8 mouse cellular contexts compared by ENCODE assay signal in the genomic region with DNA sequence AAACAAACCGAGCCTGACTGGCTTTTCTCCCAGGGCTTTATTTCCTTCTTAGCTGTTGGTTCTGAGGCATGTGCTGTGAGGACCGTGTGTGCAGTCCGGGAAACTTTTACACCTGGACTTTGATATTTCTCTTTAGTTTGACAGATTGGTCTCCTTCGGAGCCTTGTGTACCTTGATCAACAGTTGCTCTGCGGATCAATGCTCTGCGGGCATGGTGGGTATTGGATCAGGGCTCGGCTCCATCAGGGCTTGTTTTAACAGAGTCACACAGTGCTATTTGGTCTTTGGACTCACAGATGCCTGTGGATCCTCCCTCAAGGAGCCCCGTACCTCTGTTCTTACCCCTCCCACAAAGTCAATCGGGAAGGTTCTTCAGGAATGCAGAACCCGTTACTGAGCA. TPM values are rescaled to one million over a fixed set of nuclear protein-coding genes. Genes with fewer than 3 reads are reported as not detected.
DNase-seq lines count a peak whose midpoint lies in the region; ATAC-seq and TF ChIP-seq lines count a peak whose summit lies in the region.

No protein-coding gene starts in this region.

- no peak overlapping the region for H3K9ac ChIP-seq in liver, adult 2 months (ENCODE audit: low read depth, low read length)
- no peak overlapping the region for H3K9ac ChIP-seq in hindbrain, embryonic 12.5 days
- H3K9ac ChIP-seq in limb, embryonic 13.5 days: 0 out of 2 replicates have a peak overlapping the region, but pooled peaks have one; percentile 65
- no peak overlapping the region for H3K9ac ChIP-seq in stomach, embryonic 14.5 days (replicated peaks; ENCODE audit: low read depth, low read length)

- no peak for TF ChIP-seq POLR2A in liver, adult 2 months (IDR thresholded peaks at IDR 0.05; ENCODE audit: extremely low read depth, insufficient read depth, low read length)

- H3K27ac ChIP-seq in liver, adult 2 months (replicated peaks; ENCODE audit: insufficient read depth, low read depth, low read length): peak overlapping the region; percentile 27; the same call in 1 of the 2 replicates
- H3K27ac ChIP-seq in hindbrain, embryonic 12.5 days: no peak overlapping the region
- H3K27ac ChIP-seq in limb, embryonic 13.5 days: no peak overlapping the region
- H3K27ac ChIP-seq in stomach, embryonic 14.5 days (ENCODE audit: low read length): no peak overlapping the region

- no peaks in the 10 kb centered on the region for H3K27me3 ChIP-seq in liver, adult 2 months (ENCODE audit: control insufficient read depth, insufficient read depth, low read length)
- no peaks in the 10 kb centered on the region for H3K27me3 ChIP-seq in hindbrain, embryonic 12.5 days
- H3K27me3 ChIP-seq in limb, embryonic 13.5 days: peaks cover 4% of the 10 kb centered on the region; the same call in 1 of the 2 replicates
- H3K27me3 ChIP-seq in stomach, embryonic 14.5 days (ENCODE audit: control insufficient read depth, insufficient read depth, low read length): no peaks in the 10 kb centered on the region

- H3K36me3 ChIP-seq in liver, adult 2 months (ENCODE audit: control insufficient read depth, insufficient read depth, low read length): no peaks in the 10 kb centered on the region
- H3K36me3 ChIP-seq in hindbrain, embryonic 12.5 days: no peaks in the 10 kb centered on the region
- H3K36me3 ChIP-seq in limb, embryonic 13.5 days: no peaks in the 10 kb centered on the region
- H3K36me3 ChIP-seq in stomach, embryonic 14.5 days (ENCODE audit: control insufficient read depth, insufficient read depth, low read length): no peaks in the 10 kb centered on the region

- 0 out of 2 replicates have a peak, but pooled peaks have one; percentile 14 for ATAC-seq in hindbrain, embryonic 12.5 days (ENCODE audit: low FRiP score)
- 0 out of 2 replicates have a peak, but pooled peaks have one; percentile 37 for ATAC-seq in limb, embryonic 13.5 days (ENCODE audit: low FRiP score, low read depth)
- ATAC-seq in stomach, embryonic 14.5 days (ENCODE audit: insufficient number of reproducible peaks, insufficient read depth, low FRiP score, low read depth): 0 out of 2 replicates have a peak, but pooled peaks have one; percentile 42

- no peaks in the 10 kb centered on the region for H3K79me2 ChIP-seq in liver, adult 2 months (ENCODE audit: control insufficient read depth, insufficient read depth, low read length)

- no peak overlapping the region for H3K4me3 ChIP-seq in liver, adult 2 months (ENCODE audit: insufficient read depth, low read depth, low read length)
- H3K4me3 ChIP-seq in hindbrain, embryonic 12.5 days: no peak overlapping the region
- H3K4me3 ChIP-seq in limb, embryonic 13.5 days: peak overlapping the region; percentile 42
- H3K4me3 ChIP-seq in stomach, embryonic 14.5 days (ENCODE audit: low read depth, low read length): peak overlapping the region; percentile 32; the same call in 1 of the 2 replicates

- H3K4me1 ChIP-seq in liver, adult 2 months (ENCODE audit: control insufficient read depth, insufficient read depth, low read length): peaks cover 1% of the 10 kb centered on the region; the same call in 1 of the 2 replicates
- H3K4me1 ChIP-seq in hindbrain, embryonic 12.5 days: peaks cover 5% of the 10 kb centered on the region
- peaks cover 4% of the 10 kb centered on the region; the same call in 1 of the 2 replicates for H3K4me1 ChIP-seq in limb, embryonic 13.5 days
- no peaks in the 10 kb centered on the region for H3K4me1 ChIP-seq in stomach, embryonic 14.5 days (ENCODE audit: control insufficient read depth, insufficient read depth, low read length)

- TF ChIP-seq CTCF in liver, adult 2 months (IDR thresholded peaks at IDR 0.05; ENCODE audit: low read depth, low read length): no peak

- peak; percentile 87 for DNase-seq in liver, adult 2 months (ENCODE audit: extremely low read depth, low read depth, low spot score)
- DNase-seq in liver: no peak
- no peak for DNase-seq in urinary bladder, adult 2 months (ENCODE audit: low spot score)
- DNase-seq in c-Kit-positive CD71-positive TER-119-positive erythroid progenitor cells, embryonic 14.5 days (ENCODE audit: low spot score): no peak
- no peak for DNase-seq in lung, postnatal 36 days

- WGBS in liver, adult 2 months: 18% methylated on average over 10 of the region's 10 CpGs
- WGBS in hindbrain, embryonic 12.5 days: 64% methylated on average over 10 of the region's 10 CpGs
- WGBS in limb, embryonic 13.5 days: 51% methylated on average over 10 of the region's 10 CpGs
- WGBS in stomach, embryonic 14.5 days: 46% methylated on average over 10 of the region's 10 CpGs

- H3K4me2 ChIP-seq in hindbrain, embryonic 12.5 days (replicated peaks): peak overlapping the region; percentile 54
- H3K4me2 ChIP-seq in limb, embryonic 13.5 days (replicated peaks): peak overlapping the region; percentile 63
- peak overlapping the region; percentile 68 for H3K4me2 ChIP-seq in stomach, embryonic 14.5 days (replicated peaks; ENCODE audit: low read depth, low read length)

- H3K9me3 ChIP-seq in hindbrain, embryonic 12.5 days (replicated peaks): no peaks in the 10 kb centered on the region
- H3K9me3 ChIP-seq in limb, embryonic 13.5 days: no peaks in the 10 kb centered on the region
- no peaks in the 10 kb centered on the region for H3K9me3 ChIP-seq in stomach, embryonic 14.5 days (ENCODE audit: control insufficient read depth, low read depth, low read length)

RNA-seq across cellular contexts. Expression of a gene that starts 9.7 kb away (rescaled TPM):
- total RNA-seq in liver, adult 2 months (2014; rRNA removed): not detected in 2 replicates
- polyA plus RNA-seq in liver, adult 2 months (2012; rRNA removed): not detected in 2 replicates
- polyA plus RNA-seq in hindbrain, embryonic 12.5 days (2016; fragmentation: Nextera tagmentation; extraction: Ambion mirVana): not detected in 2 replicates
- not detected in 2 replicates for polyA plus RNA-seq in limb, embryonic 13.5 days (2015; fragmentation: Nextera tagmentation; extraction: Ambion mirVana)
- polyA plus RNA-seq in stomach, embryonic 14.5 days (2014; fragmentation: Nextera tagmentation; extraction: Ambion mirVana): not detected in 2 replicates
- not detected in 2 replicates for polyA plus RNA-seq in urinary bladder, adult 2 months (2012; rRNA removed)

RNA-seq across cellular contexts. Expression of a gene that starts 57.5 kb away (rescaled TPM):
- total RNA-seq in liver, adult 2 months (2014; rRNA removed): 36.8 and 40.1 TPM in 2 replicates
- polyA plus RNA-seq in liver, adult 2 months (2012; rRNA removed): 14.1 and 17.7 TPM in 2 replicates
- polyA plus RNA-seq in hindbrain, embryonic 12.5 days (2016; fragmentation: Nextera tagmentation; extraction: Ambion mirVana): 138 and 139 TPM in 2 replicates
- polyA plus RNA-seq in limb, embryonic 13.5 days (2015; fragmentation: Nextera tagmentation; extraction: Ambion mirVana): 74.7 and 79.6 TPM in 2 replicates
- 89.2 and 91.9 TPM in 2 replicates for polyA plus RNA-seq in stomach, embryonic 14.5 days (2014; fragmentation: Nextera tagmentation; extraction: Ambion mirVana)
- polyA plus RNA-seq in urinary bladder, adult 2 months (2012; rRNA removed): 44.3 and 47.6 TPM in 2 replicates

Comparison
In these comparisons a context has a peak if more than half of its experiments do, and no peak if none do; other contexts are left out.
1. H3K4me3 ChIP-seq: peak in limb, embryonic 13.5 days (single experiment) and stomach, embryonic 14.5 days (single experiment); none in liver, adult 2 months (single experiment) and hindbrain, embryonic 12.5 days (single experiment).
2. Peak in every context shown above with its lines, with median percentiles within 50 percentile points of each other: ATAC-seq and H3K4me2 ChIP-seq.